Mouse (Mus musculus): ENCODE measurements at regions not wholly inside any gene's neighbourhood (a gene's known extent, or its start where the extent isn't known, plus 50 kb on each side); places are given as distances from the start of the nearest gene placed in this dataset.

- DNase-seq: no peak
- 73% methylated on average over 5 of the region's 5 CpGs for WGBS
- TF ChIP-seq POLR2A (IDR thresholded peaks at IDR 0.05; ENCODE audit: borderline replicate concordance, insufficient read depth, low read length): no peak
- H3K27me3 ChIP-seq (ENCODE audit: control insufficient read depth, insufficient read depth, low read length): no peaks in the 10 kb centered on the region
- no peak overlapping the region for H3K4me3 ChIP-seq (replicated peaks; ENCODE audit: insufficient read depth, low read depth, low read length)
- no peaks in the 10 kb centered on the region for H3K4me1 ChIP-seq (ENCODE audit: control insufficient read depth, insufficient read depth, low read length)
- H3K27ac ChIP-seq (ENCODE audit: insufficient read depth, low read length): no peak overlapping the region
Measured at GRCm38 (mm10) chr3:35387386-35387785, 366.5 kb upstream of the Atp11b start.

GRCm38 (mm10) chr3:35392657-35393056 lies 361.2 kb upstream of the Atp11b start:
- DNase-seq: no peak
- Histone ChIP-seq H3K4me3 (replicated peaks; ENCODE audit: insufficient read depth, low read depth, low read length) (no peak overlapping the region), H3K27me3 (ENCODE audit: control insufficient read depth, insufficient read depth, low read length) (no peaks in the 10 kb centered on the region), H3K4me1 (ENCODE audit: control insufficient read depth, insufficient read depth, low read length) (no peaks in the 10 kb centered on the region), H3K27ac (ENCODE audit: insufficient read depth, low read length) (no peak overlapping the region)
- 97% methylated on average over 2 of the region's 2 CpGs for WGBS
- TF ChIP-seq CTCF (IDR thresholded peaks at IDR 0.05; ENCODE audit: borderline replicate concordance, insufficient read depth, low read depth, low read length) (no peak), POLR2A (IDR thresholded peaks at IDR 0.05; ENCODE audit: borderline replicate concordance, insufficient read depth, low read length) (no peak)

- 67% methylated on average over 6 of the region's 6 CpGs for WGBS
- Histone ChIP-seq H3K4me3 (replicated peaks; ENCODE audit: insufficient read depth, low read depth, low read length) (no peak overlapping the region), H3K4me1 (ENCODE audit: control insufficient read depth, insufficient read depth, low read length) (no peaks in the 10 kb centered on the region), H3K27ac (ENCODE audit: insufficient read depth, low read length) (no peak overlapping the region), H3K27me3 (ENCODE audit: control insufficient read depth, insufficient read depth, low read length) (peaks cover 1% of the 10 kb centered on the region; the same call in 1 of the 2 replicates)
- TF ChIP-seq CTCF (IDR thresholded peaks at IDR 0.05; ENCODE audit: borderline replicate concordance, insufficient read depth, low read depth, low read length) (no peak), POLR2A (IDR thresholded peaks at IDR 0.05; ENCODE audit: borderline replicate concordance, insufficient read depth, low read length) (no peak)
- no peak for DNase-seq
Measured at GRCm38 (mm10) chr3:35400213-35400612, 353.7 kb upstream of the Atp11b start.

- no peaks in the 10 kb centered on the region for H3K4me1 ChIP-seq (ENCODE audit: control insufficient read depth, insufficient read depth, low read length)
- WGBS: 72% methylated on average over 10 of the region's 10 CpGs
- no peak for DNase-seq
- no peak overlapping the region for H3K4me3 ChIP-seq (replicated peaks; ENCODE audit: insufficient read depth, low read depth, low read length)
- no peak for TF ChIP-seq POLR2A (IDR thresholded peaks at IDR 0.05; ENCODE audit: borderline replicate concordance, insufficient read depth, low read length)
- no peak for TF ChIP-seq CTCF (IDR thresholded peaks at IDR 0.05; ENCODE audit: borderline replicate concordance, insufficient read depth, low read depth, low read length)
- H3K27ac ChIP-seq (ENCODE audit: insufficient read depth, low read length): no peak overlapping the region
- peaks cover 1% of the 10 kb centered on the region; the same call in 1 of the 2 replicates for H3K27me3 ChIP-seq (ENCODE audit: control insufficient read depth, insufficient read depth, low read length)
Measured at GRCm38 (mm10) chr3:35402666-35403065, 351.2 kb upstream of the Atp11b start.

- DNase-seq: no peak
- H3K4me3 ChIP-seq (replicated peaks; ENCODE audit: insufficient read depth, low read depth, low read length): no peak overlapping the region
- H3K27ac ChIP-seq (ENCODE audit: insufficient read depth, low read length): no peak overlapping the region
- TF ChIP-seq CTCF (IDR thresholded peaks at IDR 0.05; ENCODE audit: borderline replicate concordance, insufficient read depth, low read depth, low read length) (no peak), POLR2A (IDR thresholded peaks at IDR 0.05; ENCODE audit: borderline replicate concordance, insufficient read depth, low read length) (no peak)
- H3K4me1 ChIP-seq (ENCODE audit: control insufficient read depth, insufficient read depth, low read length): no peaks in the 10 kb centered on the region
- peaks cover 1% of the 10 kb centered on the region; the same call in 1 of the 2 replicates for H3K27me3 ChIP-seq (ENCODE audit: control insufficient read depth, insufficient read depth, low read length)
- WGBS: 63% methylated on average over 5 of the region's 5 CpGs
Measured at GRCm38 (mm10) chr3:35403952-35404351, 350.0 kb upstream of the Atp11b start.

GRCm38 (mm10) chr3:35404492-35405390 lies 349.2 kb upstream of the Atp11b start:
- H3K27me3 ChIP-seq (ENCODE audit: control insufficient read depth, insufficient read depth, low read length): peaks cover 1% of the 10 kb centered on the region; the same call in 1 of the 2 replicates
- WGBS: 21% methylated on average over 10 of the region's 10 CpGs
- TF ChIP-seq POLR2A (IDR thresholded peaks at IDR 0.05; ENCODE audit: borderline replicate concordance, insufficient read depth, low read length) (no peak), CTCF (IDR thresholded peaks at IDR 0.05; ENCODE audit: borderline replicate concordance, insufficient read depth, low read depth, low read length) (no peak)
- H3K4me1 ChIP-seq (ENCODE audit: control insufficient read depth, insufficient read depth, low read length): no peaks in the 10 kb centered on the region
- no peak overlapping the region for H3K27ac ChIP-seq (ENCODE audit: insufficient read depth, low read length)
- H3K4me3 ChIP-seq (replicated peaks; ENCODE audit: insufficient read depth, low read depth, low read length): no peak overlapping the region
- peak in 1 of 2 experiments; percentile 8 for DNase-seq

- DNase-seq: peak in 1 of 2 experiments; percentile 23
- no peak overlapping the region for H3K4me3 ChIP-seq (replicated peaks; ENCODE audit: insufficient read depth, low read depth, low read length)
- H3K4me1 ChIP-seq (ENCODE audit: control insufficient read depth, insufficient read depth, low read length): no peaks in the 10 kb centered on the region
- 4% methylated on average over 14 of the region's 14 CpGs for WGBS
- H3K27ac ChIP-seq (ENCODE audit: insufficient read depth, low read length): no peak overlapping the region
- TF ChIP-seq CTCF (IDR thresholded peaks at IDR 0.05; ENCODE audit: borderline replicate concordance, insufficient read depth, low read depth, low read length): no peak; the same call in 1 of the 2 replicates
- no peak for TF ChIP-seq POLR2A (IDR thresholded peaks at IDR 0.05; ENCODE audit: borderline replicate concordance, insufficient read depth, low read length)
- H3K27me3 ChIP-seq (ENCODE audit: control insufficient read depth, insufficient read depth, low read length): peaks cover 1% of the 10 kb centered on the region; the same call in 1 of the 2 replicates
Measured at GRCm38 (mm10) chr3:35405621-35406079, 348.3 kb upstream of the Atp11b start.

- Histone ChIP-seq H3K27ac (ENCODE audit: insufficient read depth, low read length) (no peak overlapping the region), H3K4me1 (ENCODE audit: control insufficient read depth, insufficient read depth, low read length) (no peaks in the 10 kb centered on the region), H3K4me3 (replicated peaks; ENCODE audit: insufficient read depth, low read depth, low read length) (no peak overlapping the region), H3K27me3 (ENCODE audit: control insufficient read depth, insufficient read depth, low read length) (no peaks in the 10 kb centered on the region)
- TF ChIP-seq CTCF (IDR thresholded peaks at IDR 0.05; ENCODE audit: borderline replicate concordance, insufficient read depth, low read depth, low read length): no peak
- no peak for TF ChIP-seq POLR2A (IDR thresholded peaks at IDR 0.05; ENCODE audit: borderline replicate concordance, insufficient read depth, low read length)
- DNase-seq: no peak
- WGBS: 97% methylated on average over 1 of the region's 1 CpGs
Measured at GRCm38 (mm10) chr3:35437687-35438086, 316.2 kb upstream of the Atp11b start.
